ENCODE assay signal across 15 mouse cellular contexts in the genomic region with DNA sequence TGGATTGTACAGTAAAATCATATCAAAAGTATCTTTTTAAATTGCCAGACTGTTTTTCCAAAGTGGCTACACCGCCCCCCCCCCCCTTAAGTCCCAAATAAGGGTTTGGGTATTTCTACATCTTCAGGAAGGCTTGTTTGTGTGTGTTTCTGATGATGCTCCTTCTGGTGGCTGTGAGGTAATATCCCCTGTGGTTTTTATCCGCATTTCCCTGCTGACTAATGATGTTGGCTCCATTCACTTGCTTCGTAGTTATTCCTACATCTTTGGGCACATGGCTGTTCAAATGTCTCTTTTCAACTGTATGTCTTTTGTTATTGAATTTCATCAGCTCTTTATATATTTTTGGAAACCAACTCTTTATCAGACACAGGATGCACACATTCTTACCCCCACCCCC.
"Had no signal": no experiment of that assay in that cellular context is flagged by ENCODE, and none has a peak within 500 bp of the region (broad histone marks: within the 10 kb centered on the region; RNA-seq: fewer than 3 reads in every experiment).

No protein-coding gene starts in this region.

- H3K4me3 ChIP-seq: midbrain, embryonic 10.5 days; midbrain, embryonic 12.5 days; myocyte; neural tube, embryonic 12.5 days; stomach, embryonic 15.5 days had no signal

- H3K9ac ChIP-seq: lung, embryonic 14.5 days; midbrain, embryonic 12.5 days; neural tube, embryonic 12.5 days; stomach, embryonic 15.5 days had no signal

- H3K9me3 ChIP-seq: midbrain, embryonic 12.5 days; neural tube, embryonic 12.5 days; stomach, embryonic 15.5 days had no signal

- H3K27ac ChIP-seq: midbrain, embryonic 10.5 days; midbrain, embryonic 12.5 days; neural tube, embryonic 12.5 days; stomach, embryonic 15.5 days; stomach, postnatal 0 days had no signal

- H3K36me3 ChIP-seq: midbrain, embryonic 10.5 days; midbrain, embryonic 12.5 days; neural tube, embryonic 12.5 days; stomach, embryonic 15.5 days had no signal

- DNase-seq: lung, adult 18-20 months; lung, embryonic 14.5 days; lung, postnatal 10 days; lung, postnatal 4 days; midbrain, embryonic 14.5 days; right cerebral cortex, postnatal 14 days; thymus, adult 2 months; thymus, postnatal 4 days had no signal

- H3K27me3 ChIP-seq: neural tube, embryonic 12.5 days; stomach, embryonic 15.5 days had no signal

- H3K4me1 ChIP-seq: midbrain, embryonic 12.5 days had no signal

- ATAC-seq: midbrain, embryonic 16.5 days had no signal
